Mouse (Mus musculus): ENCODE results near the gene Sclt1.

- TF ChIP-seq CTCF (IDR thresholded peaks at IDR 0.05; ENCODE audit: low read depth) (no peak), EP300 (optimal IDR thresholded peaks at IDR 0.05) (no peak)
Observed at GRCm38 (mm10) chr3:41620971-41621370, 121.3 kb downstream of the Sclt1 start.

All from stomach, postnatal 0 days (tissue).